Mouse (Mus musculus): ENCODE results near the gene Vdr.
"Not testable (repeated sequence)": the region's sequence is repeated elsewhere in the genome, so short reads cannot be mapped to it uniquely, and the experiment has no call there.

Vdr gene

GRCm38 (mm10) chr15:97873717-97874116 is 36.7 kb downstream of the Vdr start:
- DNase-seq, result no peak

DNA sequence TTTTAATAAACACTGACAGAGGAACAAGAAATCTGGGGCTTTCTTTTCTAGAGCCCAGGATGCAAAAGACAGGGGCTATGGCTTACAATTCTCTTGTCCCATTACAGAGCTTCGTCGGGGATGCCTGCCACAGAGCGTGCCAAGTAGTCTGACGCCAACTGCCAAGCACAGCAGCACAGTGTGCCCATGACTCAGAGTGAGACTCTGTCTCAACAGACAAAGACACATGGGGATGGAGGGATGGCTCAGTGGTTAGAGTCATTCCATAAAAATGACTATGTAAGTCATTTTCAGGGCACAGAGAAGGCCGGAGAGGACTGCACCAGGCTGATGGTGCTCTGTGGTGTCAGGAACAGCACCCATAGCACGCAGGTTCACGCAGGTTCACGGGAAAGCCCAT is 38.3 kb downstream of the Vdr start:
- DNase-seq, result no peak

DNA sequence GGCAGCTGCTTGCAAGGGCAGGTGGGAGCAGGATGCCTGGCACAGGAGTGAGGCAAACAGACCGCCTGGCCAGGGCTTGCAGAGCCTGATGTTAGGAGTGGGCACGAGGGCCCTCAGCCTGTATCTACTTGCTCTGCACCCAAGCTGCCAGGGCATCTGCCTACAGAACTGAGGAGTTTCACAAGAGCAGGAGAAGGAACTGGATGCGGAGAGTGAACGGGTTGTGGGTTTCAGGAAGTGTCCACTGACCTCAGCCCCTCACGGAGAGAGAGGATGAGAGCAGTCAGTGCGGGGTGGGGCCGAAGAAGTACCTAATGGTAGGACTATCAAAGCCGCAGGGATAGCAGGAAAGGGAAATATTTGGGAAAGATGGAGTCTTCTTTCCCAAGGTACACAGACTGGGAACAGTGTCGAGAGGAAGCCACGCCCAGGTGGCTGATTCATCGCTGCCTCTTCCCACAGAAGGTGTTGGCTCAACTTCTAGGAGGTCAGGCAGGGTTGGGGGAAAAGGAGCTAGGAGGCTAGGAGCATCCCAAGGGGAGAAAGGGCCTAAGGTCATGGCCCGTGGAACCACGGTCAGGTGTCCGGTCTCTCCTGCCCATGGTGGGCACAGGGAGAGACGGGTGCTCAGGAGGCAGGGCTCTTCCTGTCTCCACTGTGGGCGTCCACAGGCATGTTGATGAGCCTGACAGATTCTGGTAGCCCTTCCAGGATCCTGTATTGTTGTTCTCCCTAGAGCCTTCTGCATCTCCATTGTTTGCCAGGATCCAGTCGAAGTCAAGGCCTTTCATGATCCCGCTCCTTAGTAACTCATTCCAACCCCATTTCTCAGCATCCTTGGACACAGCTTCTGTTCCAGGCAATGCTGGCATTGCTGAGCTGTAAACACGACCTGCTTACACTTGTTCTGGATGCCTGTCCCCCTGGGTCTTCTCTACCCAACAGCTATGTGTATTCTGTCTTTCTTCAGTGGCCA is 39.1 kb downstream of the Vdr start:
- DNase-seq, result no peak

DNA sequence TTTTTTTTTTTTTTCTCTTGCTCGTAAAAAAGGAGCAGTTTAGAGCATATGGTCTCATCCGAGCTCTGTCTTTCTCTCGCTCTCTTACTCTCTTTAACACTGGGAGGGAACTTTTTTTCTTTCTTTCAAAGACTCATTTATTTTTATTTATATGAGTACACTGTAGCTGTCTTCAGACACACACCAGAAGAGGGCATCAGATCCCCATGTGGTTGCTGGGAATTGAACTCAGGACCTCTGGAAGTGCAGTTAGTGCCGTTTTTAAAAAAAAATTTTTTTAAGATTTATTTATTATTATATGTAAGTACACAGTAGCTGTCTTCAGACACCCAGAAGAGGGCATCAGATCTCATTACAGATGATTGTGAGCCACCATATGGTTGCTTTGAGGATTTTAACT is 40.3 kb downstream of the Vdr start:
- not testable (repeated sequence) for DNase-seq

DNA sequence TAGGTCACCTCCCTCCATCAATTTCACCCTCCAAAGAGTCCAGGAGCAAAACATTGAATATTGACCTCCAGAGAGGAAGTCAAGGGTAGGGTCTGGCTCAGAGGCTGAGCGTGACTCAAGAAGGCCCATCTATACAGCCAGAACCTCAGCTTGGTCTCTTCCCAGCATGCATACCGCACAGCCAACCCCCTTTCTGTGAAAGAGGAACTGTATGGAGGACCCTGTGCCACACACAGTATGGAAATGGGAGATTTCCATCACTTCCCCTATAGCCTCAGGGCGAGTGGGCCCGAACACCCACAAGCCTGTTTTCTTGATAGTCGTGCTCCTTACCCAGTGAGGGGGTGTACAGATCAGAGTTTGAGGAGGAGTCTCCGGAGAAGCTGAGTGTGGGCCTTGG is 41.4 kb downstream of the Vdr start:
- no peak for DNase-seq

DNA sequence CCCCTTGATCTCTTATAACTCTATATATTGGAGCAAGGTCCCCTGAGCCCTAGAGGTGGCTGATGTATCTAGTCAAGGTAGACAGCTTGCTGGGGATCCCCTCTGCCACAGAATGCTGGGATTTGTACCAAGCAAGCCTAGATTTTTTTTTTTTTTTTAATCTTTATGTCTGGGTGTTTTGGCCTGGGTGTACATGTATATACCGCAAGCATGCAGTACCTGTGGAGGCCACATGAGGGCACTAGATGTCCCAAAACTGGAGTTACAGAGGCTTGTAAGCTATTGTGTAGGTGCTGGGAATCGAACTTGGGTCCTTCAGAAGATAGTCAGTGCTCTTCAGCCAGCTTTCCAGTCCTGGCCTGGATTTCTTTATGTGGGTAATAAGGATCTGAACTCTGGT is 44.4 kb downstream of the Vdr start:
- DNase-seq, result no peak

DNA sequence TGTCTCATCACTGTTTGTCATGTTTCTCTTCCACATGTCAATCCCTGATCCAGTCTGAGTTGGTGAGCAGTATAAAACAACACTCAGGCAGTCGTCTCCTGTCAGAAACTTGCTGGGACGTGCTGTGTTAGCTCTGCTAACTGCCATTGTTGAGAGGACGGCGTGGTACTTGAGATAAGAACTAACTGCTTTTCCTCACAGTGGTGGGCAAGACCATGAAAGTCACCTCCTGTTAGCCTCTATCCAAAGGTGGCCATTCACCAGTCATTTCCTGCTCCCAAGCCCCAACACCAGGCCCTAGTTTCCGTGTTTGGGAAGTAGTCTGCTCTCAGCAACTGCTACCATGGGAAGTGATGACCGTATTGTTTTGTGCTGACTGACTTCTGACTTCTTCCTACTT is 45.3 kb downstream of the Vdr start:
- no peak for DNase-seq

DNA sequence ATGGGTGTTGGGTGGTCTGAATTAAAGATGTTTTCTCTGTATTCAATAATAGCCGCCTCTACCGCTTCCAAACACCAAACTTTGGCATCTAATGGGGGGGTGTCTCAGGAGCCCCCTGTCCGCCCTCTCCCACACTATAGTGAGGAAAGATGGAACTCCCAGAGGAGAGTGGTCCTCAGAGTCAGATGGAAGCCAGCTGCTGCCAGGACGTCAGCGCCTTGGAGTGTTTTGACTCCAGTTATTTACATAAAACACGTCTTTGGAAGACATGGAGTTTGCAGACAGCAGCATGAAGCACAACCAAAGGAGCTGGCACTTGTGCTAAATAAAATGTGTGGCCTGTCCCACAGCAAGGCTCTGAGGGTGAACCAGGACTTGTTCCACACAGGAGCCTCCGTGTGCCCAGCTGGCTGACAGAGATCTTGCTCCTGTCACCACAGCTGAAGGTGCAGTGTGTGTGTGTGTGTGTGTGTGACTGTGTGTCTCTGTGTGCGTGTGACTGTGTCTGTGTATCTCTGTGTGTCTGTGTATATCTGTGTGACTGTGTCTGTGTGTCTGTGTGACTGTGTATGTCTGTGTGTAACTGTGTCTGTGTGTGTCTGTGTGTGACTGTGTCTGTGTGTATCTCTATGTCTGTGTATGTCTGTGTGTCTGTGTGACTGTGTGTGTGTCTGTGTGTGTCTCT is 45.9 kb downstream of the Vdr start:
- DNase-seq, result no peak

DNA sequence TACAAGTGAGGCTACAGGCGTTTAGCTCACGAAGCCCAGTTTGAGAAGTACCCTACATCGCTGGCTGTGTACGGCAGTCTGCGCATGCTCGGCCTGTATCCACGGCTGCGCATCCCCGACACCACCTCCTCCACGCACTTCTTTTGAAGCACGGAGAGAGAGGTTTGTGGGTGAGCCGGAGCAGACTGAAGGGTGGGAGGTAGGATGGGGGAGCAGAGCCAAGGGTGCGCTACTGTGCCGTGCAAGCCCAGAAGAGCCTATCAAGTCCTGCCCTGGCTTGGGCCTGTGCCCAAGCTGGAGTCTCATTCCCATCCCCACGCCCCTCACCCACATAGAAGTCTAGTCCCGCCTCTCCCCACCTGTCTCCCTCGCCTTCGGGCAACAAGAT is 46.9 kb downstream of the Vdr start:
- DNase-seq, result peak; percentile 17

DNA sequence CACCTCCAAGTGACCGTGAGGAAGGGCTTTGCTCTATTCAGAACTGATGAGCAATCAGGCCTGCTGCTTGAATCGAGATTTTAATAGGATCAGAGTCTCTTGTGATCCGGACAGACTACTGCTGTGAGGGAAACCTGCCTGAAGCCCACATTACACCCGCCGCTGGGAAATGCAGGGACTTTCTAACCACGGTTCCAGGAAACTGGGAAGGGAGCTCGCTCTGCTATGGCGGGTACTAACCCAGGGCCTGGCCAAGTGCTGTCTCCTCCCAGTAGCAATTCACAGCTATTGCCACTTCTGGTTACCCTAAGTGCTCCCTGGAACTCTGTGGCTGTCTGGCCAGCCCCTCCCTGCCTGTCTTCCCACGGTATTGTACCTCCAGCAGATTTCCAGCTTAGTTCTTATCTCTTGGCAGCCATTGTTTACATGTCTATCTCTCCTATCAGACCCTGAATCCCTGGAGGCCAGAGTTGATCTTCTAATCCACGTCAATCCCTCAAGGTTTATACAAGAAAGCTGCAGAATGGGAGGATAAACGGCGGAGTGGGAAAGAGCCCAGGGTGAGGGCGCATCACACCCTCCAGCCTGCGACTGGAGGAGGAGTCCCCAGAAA is 47.4 kb downstream of the Vdr start:
- DNase-seq, result no peak

DNA sequence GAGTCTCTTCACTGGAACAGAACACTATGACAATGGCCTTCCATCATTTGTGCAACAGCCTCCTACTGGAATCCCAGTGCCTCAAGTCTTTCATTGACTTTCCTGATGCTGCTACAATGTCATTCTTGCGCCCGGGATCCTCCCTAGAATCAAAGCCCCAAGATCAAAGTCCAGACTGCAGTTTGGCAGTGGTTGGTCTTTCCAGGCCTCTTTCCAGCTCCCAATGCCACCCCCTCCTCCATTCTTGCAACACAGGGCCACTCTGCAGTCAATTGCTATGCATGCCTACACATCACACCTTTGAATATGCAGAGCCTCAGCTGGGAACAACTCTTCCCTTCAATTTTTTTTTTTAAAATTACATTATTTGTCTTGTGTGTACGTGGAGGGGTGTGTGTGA is 50.1 kb downstream of the Vdr start:
- no peak for DNase-seq

GRCm38 (mm10) chr15:97858431-97858830 is 52.0 kb downstream of the Vdr start:
- no peak for DNase-seq

DNA sequence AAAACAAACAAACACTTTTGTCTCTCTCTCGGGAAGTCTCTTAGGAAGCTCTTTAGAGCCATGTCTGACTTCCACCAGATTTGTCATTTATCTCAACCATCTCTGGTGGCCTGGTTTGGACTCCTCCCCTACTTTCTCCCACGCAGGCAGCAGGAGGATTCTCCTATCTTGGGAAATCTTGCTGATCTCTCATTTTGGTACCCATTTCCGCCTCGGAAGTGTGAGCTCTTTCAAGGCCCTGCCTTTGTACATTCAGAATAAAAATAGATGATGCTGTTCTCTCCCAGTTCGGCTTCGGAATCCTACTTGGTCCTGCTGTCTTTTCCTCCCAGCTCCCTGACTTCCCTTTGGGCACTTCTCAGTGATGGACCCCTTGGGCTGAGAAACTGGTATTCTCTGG is 55.9 kb downstream of the Vdr start:
- no peak for DNase-seq

DNA sequence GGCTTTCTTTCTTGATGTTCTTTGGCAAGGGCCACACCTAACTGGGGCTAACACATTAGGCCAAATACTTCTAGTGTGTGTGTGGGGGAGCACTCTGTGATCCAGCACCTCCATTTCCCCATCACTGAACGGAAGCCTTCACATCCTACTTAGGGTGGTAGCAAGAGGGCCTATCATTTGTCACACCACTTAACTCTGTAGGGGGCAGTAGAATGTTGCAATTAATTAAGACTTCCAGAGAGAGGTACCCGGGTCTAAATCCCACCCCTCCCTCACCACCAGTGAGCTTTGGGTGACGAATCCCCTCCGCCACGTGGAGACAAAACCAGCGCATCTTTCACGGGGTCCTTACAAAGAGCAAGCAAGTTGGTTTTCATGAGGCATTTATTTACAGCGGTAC is 56.4 kb downstream of the Vdr start:
- peak; percentile 14 for DNase-seq

GRCm38 (mm10) chr15:97852291-97852690 is 58.1 kb downstream of the Vdr start:
- DNase-seq, result peak; percentile 39

GRCm38 (mm10) chr15:97851011-97851410 is 59.4 kb downstream of the Vdr start:
- no peak for DNase-seq

DNA sequence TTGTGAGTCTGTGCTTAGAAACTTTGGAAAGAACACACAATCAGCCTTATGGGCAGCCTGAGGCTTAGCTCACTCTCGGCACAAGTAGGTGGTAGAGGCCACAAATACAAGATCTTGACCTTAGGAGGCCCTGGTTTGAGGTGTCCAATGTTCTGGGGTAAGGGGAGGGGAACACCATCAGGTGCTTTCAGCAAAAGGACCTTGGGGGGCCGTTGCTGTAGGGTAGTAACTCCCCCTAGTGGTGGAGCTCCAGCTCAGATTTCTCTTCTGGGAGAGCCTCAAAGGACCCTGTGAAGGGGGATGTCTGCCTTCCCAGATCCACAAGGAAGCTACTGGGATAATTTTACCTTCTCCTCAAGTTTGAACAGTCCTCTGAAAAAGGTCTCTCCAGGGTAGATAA is 60.0 kb downstream of the Vdr start:
- peak; percentile 66 for DNase-seq

- peak; percentile 87 for DNase-seq
These were observed 61.1 kb downstream of the Vdr start for GRCm38 (mm10) chr15:97849116-97849911.

DNA sequence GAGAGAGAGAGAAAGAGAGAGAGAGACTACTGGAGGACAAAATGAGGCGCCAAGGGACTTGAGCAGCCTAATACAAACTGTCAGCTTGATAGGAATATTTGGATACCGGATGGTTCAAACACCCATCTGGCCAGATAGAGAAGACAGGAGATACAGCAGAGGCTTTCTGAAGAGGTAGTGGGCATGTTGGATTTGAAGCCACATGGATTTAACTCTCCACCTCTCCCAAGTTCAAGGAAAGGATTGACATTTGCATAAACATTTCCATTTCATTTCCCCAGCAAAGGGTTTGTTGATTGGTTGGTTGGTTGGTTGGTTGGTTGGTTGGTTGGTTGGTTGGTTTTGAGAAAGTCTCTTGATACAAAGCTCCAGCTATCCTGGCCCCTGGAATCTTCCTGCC is 62.6 kb downstream of the Vdr start:
- no peak for DNase-seq

GRCm38 (mm10) chr15:97847285-97847684 is 63.1 kb downstream of the Vdr start:
- no peak for DNase-seq

- no peak for DNase-seq
These were observed 64.1 kb downstream of the Vdr start for GRCm38 (mm10) chr15:97846121-97846882.

All from thymus, postnatal 4 days (tissue).